Mouse (Mus musculus) gastrocnemius, postnatal 36 days (tissue): Measurements from ENCODE around the gene Scgb2b20. TPM values are rescaled to one million over a fixed set of nuclear protein-coding genes. Genes with fewer than 3 reads are reported as not detected.
"Not testable (repeated sequence)": the region's sequence is repeated elsewhere in the genome, so short reads cannot be mapped to it uniquely, and the experiment has no call there.

ENCODE experiments used
- DNase-seq, 2 experiments: peaks; one replicate each; pipeline ENCODE4 v3.0.0; 2022
- intact Hi-C: fragments of 180-260 bp; cut with DNase I; formaldehyde crosslinking; loops from one replicate; pipeline ENCODE4 v1.15.1; 2025
- long read RNA-seq, 2 experiments: library from polyadenylated mRNA; stranded (forward); transcript quantifications; one replicate each; pipeline ENCODE4 v2.0.0; 2021
- total RNA-seq, 2 experiments: library from RNA; stranded (reverse); gene quantifications; 2 replicates each; pipeline ENCODE4 v1.2.3; 2021

Scgb2b20 gene
- not detected for total RNA-seq
- long read RNA-seq, experiment 1: 0 reads
- long read RNA-seq, experiment 2: 0 reads

- DNase-seq, intact Hi-C loops: not testable (repeated sequence)
Observed at GRCm38 (mm10) chr7:33366222-33366621, at the start of gene Scgb2b20. Gene Scgb2b20 (minus strand): TSS chr7:33366322.

GRCm38 (mm10) chr7:33409681-33410080, 43.6 kb upstream of the Scgb2b20 start:
- intact Hi-C loops, DNase-seq: not testable (repeated sequence)

- intact Hi-C loops: no loop called here
- no peak for DNase-seq
Observed at GRCm38 (mm10) chr7:33401650-33402049, 35.5 kb upstream of the Scgb2b20 start.

- DNase-seq, intact Hi-C loops: not testable (repeated sequence)
Observed at GRCm38 (mm10) chr7:33399749-33400148, 33.6 kb upstream of the Scgb2b20 start.

GRCm38 (mm10) chr7:33372934-33373333, 6.8 kb upstream of the Scgb2b20 start, which contains the start of gene Scgb1b20:
Gene Scgb1b20 (plus strand): TSS chr7:33373234.
- intact Hi-C loops, DNase-seq: not testable (repeated sequence)

Other genes with a start within 250 kb of the Scgb2b20 start
- gene Scgb2b18, start 192.5 kb downstream of the Scgb2b20 start, total RNA-seq: not detected
- gene Scgb1b18, start 180.8 kb downstream of the Scgb2b20 start, total RNA-seq: not detected
- not detected for gene Scgb2b19, start 86.0 kb downstream of the Scgb2b20 start, total RNA-seq
- gene Scgb1b19, start 79.0 kb downstream of the Scgb2b20 start, total RNA-seq: not detected
- not detected for gene Scgb1b20, start 6.9 kb upstream of the Scgb2b20 start, total RNA-seq
- not detected for gene Scgb2b21, start 154.1 kb upstream of the Scgb2b20 start, total RNA-seq